Mouse (Mus musculus) macrophage (primary cell): ENCODE results near the gene Ovol1. TPM values are rescaled to one million over a fixed set of nuclear protein-coding genes. Genes with fewer than 3 reads are reported as not detected.

Source experiments
- H3K27ac ChIP-seq: fragments of 350-480 bp; formaldehyde crosslinking; 2 replicates; pipeline ENCODE4 v1.9.0; 2021
- H3K36me3 ChIP-seq: fragments of 350-480 bp; formaldehyde crosslinking; 2 replicates; pipeline ENCODE4 v1.9.0; 2021; ENCODE audit errors: inconsistent target
- H3K4me3 ChIP-seq: fragments of 350-480 bp; formaldehyde crosslinking; 2 replicates; pipeline ENCODE4 v1.9.0; 2021; ENCODE audit errors: inconsistent target
- H3K79me2 ChIP-seq: fragments of 350-480 bp; formaldehyde crosslinking; 2 replicates; pipeline ENCODE4 v1.9.0; 2021; ENCODE audit errors: inconsistent target
- WGBS: methylation state at CpG from one replicate; pipeline ENCODE4 v1.1.7; 2026; ENCODE audit warnings: inconsistent platforms; ENCODE audit not compliant: missing documents; 5-methylcytosine and 5-hydroxymethylcytosine counted together
- polyA plus RNA-seq: library from polyadenylated mRNA; stranded (reverse); fragments of 250-400 nt; gene quantifications from 3 replicates; pipeline ENCODE4 v1.2.4, GENCODE M21; 2018; ENCODE audit warnings: inconsistent platforms

Ovol1 gene
- polyA plus RNA-seq, 1 experiment from 2014 or later, result 0.11 TPM

DNA sequence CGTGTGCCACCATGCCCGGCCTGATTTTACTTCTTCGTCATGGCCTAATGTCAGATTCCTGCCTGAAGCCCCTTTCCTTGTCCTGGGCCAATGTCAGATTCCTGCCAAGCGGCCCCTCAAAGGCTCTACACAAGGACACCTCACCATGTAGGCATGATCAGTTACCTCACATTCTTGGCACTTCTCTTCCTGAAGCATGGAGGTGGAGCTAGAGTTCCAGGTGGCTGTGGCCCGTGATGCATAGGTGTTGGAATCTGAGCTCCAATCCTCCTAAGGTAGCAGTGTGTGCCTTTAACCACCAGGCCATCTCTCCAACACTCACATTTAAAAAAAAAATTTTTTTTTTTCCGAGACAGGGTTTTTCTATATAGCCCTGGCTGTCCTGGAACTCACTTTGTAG lies 20.3 kb upstream of the Ovol1 start:
- Histone ChIP-seq H3K79me2 (no peaks in the 10 kb centered on the region), H3K36me3 (no peaks in the 10 kb centered on the region), H3K27ac (no peak overlapping the region), H3K4me3 (no peak overlapping the region)
- WGBS, result 98% methylated on average over 4 of the region's 6 CpGs

- Histone ChIP-seq H3K79me2 (no peaks in the 10 kb centered on the region), H3K36me3 (no peaks in the 10 kb centered on the region), H3K27ac (no peak overlapping the region), H3K4me3 (no peak overlapping the region)
- 88% methylated on average over 4 of the region's 4 CpGs for WGBS
Measured at GRCm38 (mm10) chr19:5579971-5580370, 19.5 kb upstream of the Ovol1 start.

GRCm38 (mm10) chr19:5575336-5575735 lies 14.9 kb upstream of the Ovol1 start:
- Histone ChIP-seq H3K4me3 (no peak overlapping the region), H3K27ac (no peak overlapping the region), H3K79me2 (peaks cover 10% of the 10 kb centered on the region), H3K36me3 (peaks cover 2% of the 10 kb centered on the region)
- WGBS, result 100% methylated on average over 1 of the region's 1 CpGs

- no peak overlapping the region for H3K4me3 ChIP-seq
- H3K27ac ChIP-seq, result peak overlapping the region; percentile 98
- peaks cover 4% of the 10 kb centered on the region for H3K36me3 ChIP-seq
- H3K79me2 ChIP-seq, result peaks cover 32% of the 10 kb centered on the region
- 6% methylated on average over 19 of the region's 19 CpGs for WGBS
Measured at GRCm38 (mm10) chr19:5572331-5573125, 12.1 kb upstream of the Ovol1 start.

GRCm38 (mm10) chr19:5571831-5572230 lies 11.4 kb upstream of the Ovol1 start:
- H3K27ac ChIP-seq, result peak overlapping the region; percentile 98

DNA sequence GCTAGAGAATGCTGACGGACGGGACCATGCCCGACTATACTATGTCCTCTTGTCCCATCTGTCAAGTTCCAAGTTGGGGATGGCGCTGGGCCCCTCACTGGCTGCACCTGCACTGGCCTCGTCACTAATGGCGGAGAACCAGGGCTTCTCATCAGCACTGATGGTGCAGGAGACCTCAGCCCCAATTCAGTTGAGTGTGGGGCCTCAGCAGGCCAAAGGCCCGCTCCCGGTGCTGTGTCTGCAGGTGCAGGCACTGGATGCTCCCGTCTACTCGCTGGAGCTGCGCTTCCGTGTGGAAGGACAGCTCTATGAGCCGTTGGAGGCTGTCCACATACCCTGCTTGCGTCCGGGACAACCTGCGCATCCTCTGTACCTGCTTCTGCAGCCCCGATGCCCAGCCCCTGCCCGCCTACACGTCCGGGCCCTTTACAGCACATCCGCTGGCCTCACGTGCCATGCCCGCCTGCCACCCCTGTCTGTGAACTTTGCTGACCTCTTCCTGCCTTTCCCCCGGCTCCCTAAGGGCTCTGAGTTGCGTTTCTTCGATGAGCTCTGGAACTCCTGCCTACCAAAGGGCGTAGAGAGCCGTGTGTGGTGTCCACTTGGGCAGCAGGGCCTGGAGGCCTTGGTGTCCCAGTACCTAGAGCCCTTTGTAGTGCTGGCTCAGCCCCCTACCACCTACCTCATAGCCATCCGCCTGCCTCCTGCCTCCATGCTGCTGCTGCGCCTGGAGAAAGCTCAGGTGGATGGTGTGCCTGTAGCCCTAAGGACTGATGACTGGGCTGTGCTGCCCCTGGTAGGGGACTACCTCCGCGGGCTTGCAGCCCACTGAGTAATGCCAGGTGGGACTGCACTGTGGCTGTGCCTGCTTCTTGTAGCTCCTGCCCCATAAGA lies 10.2 kb upstream of the Ovol1 start:
- Histone ChIP-seq H3K4me3 (no peak overlapping the region), H3K27ac (peak overlapping the region; percentile 98)

More at GRCm38 (mm10) chr19:5571831-5572230, 11.4 kb upstream of the Ovol1 start:
- WGBS, result 2% methylated on average over 5 of the region's 5 CpGs
- Histone ChIP-seq H3K36me3 (peaks cover 4% of the 10 kb centered on the region), H3K79me2 (peaks cover 32% of the 10 kb centered on the region), H3K4me3 (no peak overlapping the region)

GRCm38 (mm10) chr19:5569521-5569920 lies 9.1 kb upstream of the Ovol1 start:
- peak overlapping the region; percentile 64; the same call in 1 of the 2 replicates for H3K4me3 ChIP-seq
- 83% methylated on average over 8 of the region's 10 CpGs for WGBS
- peaks cover 32% of the 10 kb centered on the region for H3K79me2 ChIP-seq
- H3K27ac ChIP-seq, result peak overlapping the region; percentile 98
- peaks cover 4% of the 10 kb centered on the region for H3K36me3 ChIP-seq

More for the DNA sequence above, 10.2 kb upstream of the Ovol1 start:
- Histone ChIP-seq H3K36me3 (peaks cover 4% of the 10 kb centered on the region), H3K79me2 (peaks cover 32% of the 10 kb centered on the region)
- 88% methylated on average over 24 of the region's 32 CpGs for WGBS

DNA sequence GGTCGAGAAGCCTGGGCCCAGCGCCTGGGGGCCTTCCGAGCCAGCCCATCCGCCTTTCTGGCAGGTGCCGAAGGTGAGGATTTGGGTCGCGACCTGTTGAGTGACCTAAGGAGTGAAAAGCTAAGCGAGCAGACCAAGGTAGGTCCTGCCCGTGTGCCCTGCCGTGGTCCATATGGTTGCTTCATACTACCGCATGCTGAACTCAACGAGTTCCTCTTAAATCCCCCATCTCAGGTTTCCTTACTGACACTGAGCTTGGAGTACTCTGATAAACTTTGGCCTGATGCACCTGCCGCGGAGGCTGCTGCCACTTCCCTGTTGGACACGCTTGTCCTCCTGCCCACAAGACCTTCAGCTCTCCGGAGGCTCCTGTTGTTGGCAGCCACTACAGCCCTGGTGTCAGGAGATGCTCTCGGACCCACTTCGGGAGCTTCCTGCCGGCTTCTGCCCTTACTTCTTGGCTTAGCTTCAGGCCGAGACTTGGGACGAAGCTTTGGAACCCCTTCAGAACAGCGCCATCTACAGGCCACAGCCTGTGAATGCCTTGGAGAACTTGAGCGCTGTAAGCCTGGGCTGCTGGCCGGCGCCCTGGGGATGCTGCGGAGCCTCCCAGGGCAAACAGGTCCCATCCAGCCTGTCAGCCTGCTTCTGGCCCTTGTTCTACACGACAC lies 8.2 kb upstream of the Ovol1 start:
- Histone ChIP-seq H3K4me3 (peak overlapping the region; percentile 64), H3K36me3 (peaks cover 4% of the 10 kb centered on the region), H3K79me2 (peaks cover 32% of the 10 kb centered on the region), H3K27ac (peak overlapping the region; percentile 98)
- 1% methylated on average over 27 of the region's 27 CpGs for WGBS

DNA sequence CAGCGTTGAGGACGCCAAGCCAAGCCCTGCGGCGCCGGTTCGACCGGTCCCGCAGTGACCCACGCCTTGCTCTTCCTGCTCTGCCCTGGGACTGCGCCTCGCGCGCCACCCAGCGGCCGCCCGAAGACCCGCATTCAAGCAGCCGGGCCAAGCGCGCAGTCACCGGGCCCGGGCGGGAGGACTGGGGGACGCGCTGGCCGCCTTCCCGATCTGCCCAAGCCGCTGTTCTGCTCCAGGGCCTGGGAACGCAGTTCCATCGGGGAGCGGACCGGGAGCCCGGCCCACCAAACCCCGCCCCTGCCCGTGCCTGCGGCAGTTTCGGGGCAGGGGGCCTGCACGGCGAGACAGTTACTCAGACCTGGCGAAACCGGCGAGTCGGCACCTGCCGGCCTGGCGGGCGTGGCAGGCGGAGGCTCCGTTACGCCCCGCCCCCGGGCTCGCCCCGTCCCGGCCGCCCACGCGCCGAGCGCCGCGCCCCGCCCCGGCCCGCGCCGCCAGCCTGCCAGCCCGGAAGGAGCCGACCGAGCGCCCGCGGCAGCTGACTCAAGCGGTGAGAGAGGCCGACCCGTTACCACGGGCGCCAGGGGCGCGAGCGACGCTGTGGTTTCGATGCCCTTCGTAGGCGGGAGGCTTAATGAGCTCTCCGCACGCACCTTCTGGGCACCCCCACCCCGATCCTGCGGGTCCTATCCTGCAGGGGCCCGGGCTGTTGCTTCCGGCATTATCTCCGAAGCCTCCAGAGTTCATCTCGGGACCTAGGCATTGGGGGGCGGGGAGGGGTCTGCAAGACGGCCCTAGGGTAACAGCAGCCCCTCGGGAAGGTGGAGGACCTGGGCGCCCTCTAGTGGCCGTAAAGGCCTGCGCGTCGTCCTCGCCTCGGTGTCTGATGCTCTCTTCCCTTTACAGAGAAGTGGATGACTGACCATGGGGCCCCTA lies 7.4 kb upstream of the Ovol1 start, which contains the start of gene Ap5b1:
Gene Ap5b1 (plus strand): TSS at position 492 of the 936 bp plus-strand sequence.
- Histone ChIP-seq H3K36me3 (peaks cover 4% of the 10 kb centered on the region), H3K79me2 (peaks cover 32% of the 10 kb centered on the region), H3K27ac (peak within 1 kb of the TSS; percentile 98), H3K4me3 (peak within 1 kb of the TSS; percentile 64)
- under 1% methylated on average over 80 of the region's 102 CpGs for WGBS

- 1% methylated on average over 26 of the region's 26 CpGs for WGBS
- Histone ChIP-seq H3K36me3 (peaks cover 4% of the 10 kb centered on the region), H3K27ac (peak overlapping the region; percentile 47), H3K4me3 (peak overlapping the region; percentile 48), H3K79me2 (peaks cover 32% of the 10 kb centered on the region)
Measured at GRCm38 (mm10) chr19:5567180-5567533, 6.7 kb upstream of the Ovol1 start.

- H3K27ac ChIP-seq, result no peak overlapping the region
- H3K36me3 ChIP-seq, result peaks cover 4% of the 10 kb centered on the region
- peaks cover 32% of the 10 kb centered on the region for H3K79me2 ChIP-seq
- 86% methylated on average over 5 of the region's 5 CpGs for WGBS
- no peak overlapping the region for H3K4me3 ChIP-seq
Measured at GRCm38 (mm10) chr19:5566316-5566715, 5.9 kb upstream of the Ovol1 start.

DNA sequence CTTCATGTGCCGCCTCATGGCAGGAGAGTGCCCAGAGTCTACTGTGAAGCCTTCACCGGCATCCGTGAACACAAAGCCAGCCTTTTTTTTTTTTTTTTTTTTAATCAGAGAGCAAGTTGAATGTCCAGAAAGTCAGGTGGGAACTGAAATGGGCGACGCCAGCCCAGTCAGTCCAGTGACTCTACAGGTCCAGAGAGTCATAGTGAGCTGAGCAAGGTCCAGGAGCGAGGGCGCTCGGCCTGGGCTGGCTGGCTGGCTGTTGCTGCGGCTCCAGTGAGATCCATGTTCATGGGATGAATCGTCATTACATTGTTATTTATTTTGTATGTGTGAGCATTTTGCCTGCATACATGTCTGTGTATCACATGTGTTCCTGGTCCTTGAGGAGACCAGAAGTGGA lies 2.3 kb upstream of the Ovol1 start:
- Histone ChIP-seq H3K36me3 (no peaks in the 10 kb centered on the region), H3K4me3 (no peak overlapping the region), H3K79me2 (no peaks in the 10 kb centered on the region), H3K27ac (no peak overlapping the region)
- 87% methylated on average over 8 of the region's 10 CpGs for WGBS

GRCm38 (mm10) chr19:5561886-5562285 lies 1.4 kb upstream of the Ovol1 start:
- H3K36me3 ChIP-seq, result no peaks in the 10 kb centered on the region
- H3K4me3 ChIP-seq, result no peak overlapping the region
- 34% methylated on average over 3 of the region's 3 CpGs for WGBS
- no peaks in the 10 kb centered on the region for H3K79me2 ChIP-seq
- H3K27ac ChIP-seq, result no peak overlapping the region
